Mouse (Mus musculus) intestine, embryonic 15.5 days (tissue): ENCODE measurements at regions not wholly inside any gene's neighbourhood (a gene's known extent, or its start where the extent isn't known, plus 50 kb on each side); places are given as distances from the start of the nearest gene placed in this dataset.

Source experiments
- ATAC-seq: fragments of 200-750 bp; cut with Nextera tagmentation; 2 replicates; pipeline ENCODE4 v1.8.0; 2017; ENCODE audit warnings: moderate TSS enrichment, moderate library complexity
- H3K27ac ChIP-seq: fragments of 300-500 bp; sonication (generic); 2 replicates; pipeline ENCODE4 v1.5.1; 2015; ENCODE audit warnings: mild to moderate bottlenecking, inconsistent platforms
- H3K27me3 ChIP-seq: fragments of 300-500 bp; sonication (generic); replicated peaks from 2 replicates; pipeline ENCODE4 v1.6.1; 2015; ENCODE audit warnings: inconsistent platforms
- H3K36me3 ChIP-seq: fragments of 300-500 bp; sonication (generic); 2 replicates; pipeline ENCODE4 v1.6.1; 2015; ENCODE audit warnings: inconsistent platforms
- H3K4me1 ChIP-seq: fragments of 300-500 bp; sonication (generic); replicated peaks from 2 replicates; pipeline ENCODE4 v1.6.1; 2015; ENCODE audit warnings: inconsistent platforms
- H3K4me2 ChIP-seq: fragments of 300-500 bp; sonication (generic); replicated peaks from 2 replicates; pipeline ENCODE4 v1.6.1; 2015; ENCODE audit warnings: mild to moderate bottlenecking, inconsistent platforms
- H3K4me3 ChIP-seq: fragments of 300-500 bp; sonication (generic); replicated peaks from 2 replicates; pipeline ENCODE4 v1.5.1; 2015; ENCODE audit warnings: inconsistent platforms
- H3K9ac ChIP-seq: fragments of 300-500 bp; sonication (generic); 2 replicates; pipeline ENCODE4 v1.6.1; 2015; ENCODE audit warnings: inconsistent platforms
- H3K9me3 ChIP-seq: fragments of 300-500 bp; sonication (generic); 2 replicates; pipeline ENCODE4 v1.6.1; 2016; ENCODE audit warnings: inconsistent platforms
- WGBS: fragments of 180-500 bp; shearing (Covaris S2); methylation state at CpG from one replicate; pipeline ENCODE4 v1.1.7; 2015; 5-methylcytosine and 5-hydroxymethylcytosine counted together

DNA sequence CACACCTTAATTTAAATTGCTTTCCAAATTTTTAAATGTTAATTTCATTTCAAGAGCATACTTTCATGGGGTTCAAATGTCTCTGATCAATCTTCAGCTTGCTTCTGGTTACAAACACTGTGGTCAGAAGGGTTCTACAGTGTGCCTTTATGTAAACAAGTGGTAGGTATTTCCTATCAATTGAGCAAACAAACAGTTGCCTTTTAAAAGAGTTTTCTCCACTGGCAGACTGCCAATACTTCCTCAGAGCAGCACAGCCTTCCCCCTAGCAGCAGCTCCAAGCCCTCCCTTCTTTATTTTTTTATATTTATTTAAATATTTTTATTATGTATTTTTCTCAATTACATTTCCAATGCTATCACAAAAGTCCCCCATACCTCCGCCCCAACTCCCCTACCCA is 977.8 kb downstream of the Fstl5 start:
- Histone ChIP-seq H3K36me3 (no peaks in the 10 kb centered on the region), H3K4me3 (no peak overlapping the region), H3K9ac (no peak overlapping the region), H3K4me2 (no peak overlapping the region), H3K4me1 (no peaks in the 10 kb centered on the region), H3K27ac (no peak overlapping the region), H3K27me3 (no peaks in the 10 kb centered on the region), H3K9me3 (no peaks in the 10 kb centered on the region)
- 94% methylated on average over 1 of the region's 1 CpGs for WGBS
- ATAC-seq = 0 out of 2 replicates have a peak, but pooled peaks have one; percentile 12

- Histone ChIP-seq H3K27ac (no peak overlapping the region), H3K27me3 (no peaks in the 10 kb centered on the region), H3K4me1 (no peaks in the 10 kb centered on the region), H3K9ac (no peak overlapping the region), H3K9me3 (no peaks in the 10 kb centered on the region), H3K4me2 (no peak overlapping the region), H3K4me3 (no peak overlapping the region), H3K36me3 (no peaks in the 10 kb centered on the region)
- ATAC-seq = no peak
These were observed 1001.0 kb downstream of the Fstl5 start for GRCm38 (mm10) chr3:77075055-77075454.

- WGBS = 78% methylated on average over 3 of the region's 3 CpGs
- Histone ChIP-seq H3K27me3 (no peaks in the 10 kb centered on the region), H3K27ac (no peak overlapping the region), H3K4me2 (no peak overlapping the region), H3K4me1 (no peaks in the 10 kb centered on the region), H3K4me3 (no peak overlapping the region), H3K9me3 (no peaks in the 10 kb centered on the region), H3K9ac (no peak overlapping the region), H3K36me3 (no peaks in the 10 kb centered on the region)
- ATAC-seq = no peak
These were observed 1017.7 kb downstream of the Fstl5 start for GRCm38 (mm10) chr3:77091812-77092211.

GRCm38 (mm10) chr3:77112969-77113368 is 1038.9 kb downstream of the Fstl5 start:
- H3K9me3 ChIP-seq = no peaks in the 10 kb centered on the region
- no peaks in the 10 kb centered on the region for H3K27me3 ChIP-seq
- WGBS = 45% methylated on average over 2 of the region's 2 CpGs
- H3K36me3 ChIP-seq = no peaks in the 10 kb centered on the region
- H3K27ac ChIP-seq = no peak overlapping the region
- no peak overlapping the region for H3K9ac ChIP-seq
- no peaks in the 10 kb centered on the region for H3K4me1 ChIP-seq
- H3K4me3 ChIP-seq = no peak overlapping the region
- no peak for ATAC-seq
- no peak overlapping the region for H3K4me2 ChIP-seq

DNA sequence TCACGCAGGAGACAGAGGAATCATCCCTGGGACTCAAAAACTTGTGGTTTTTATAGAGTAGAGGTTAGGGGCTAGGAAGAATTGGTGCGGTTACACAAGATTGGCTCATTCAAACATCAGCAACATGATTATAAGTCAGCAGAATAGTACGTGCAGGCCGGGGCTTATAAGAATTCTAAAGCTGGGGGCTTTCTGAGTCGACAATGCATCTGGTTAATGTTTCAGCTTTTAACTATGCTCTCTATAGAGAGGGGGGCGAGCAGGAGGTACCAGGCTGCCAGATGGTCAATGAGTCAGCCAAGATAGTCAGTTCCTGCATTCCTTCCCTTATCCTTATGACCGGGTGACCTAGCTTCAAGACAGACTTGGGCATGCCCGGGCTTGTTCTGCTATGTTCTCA is 1046.5 kb downstream of the Fstl5 start:
- Histone ChIP-seq H3K4me3 (no peak overlapping the region), H3K4me2 (no peak overlapping the region), H3K27me3 (no peaks in the 10 kb centered on the region), H3K9ac (no peak overlapping the region), H3K4me1 (no peaks in the 10 kb centered on the region), H3K36me3 (no peaks in the 10 kb centered on the region), H3K9me3 (no peaks in the 10 kb centered on the region), H3K27ac (no peak overlapping the region)
- ATAC-seq = no peak
- 85% methylated on average over 8 of the region's 8 CpGs for WGBS

GRCm38 (mm10) chr3:77151636-77152035 is 1077.6 kb downstream of the Fstl5 start:
- Histone ChIP-seq H3K27ac (no peak overlapping the region), H3K36me3 (no peaks in the 10 kb centered on the region), H3K4me1 (no peaks in the 10 kb centered on the region), H3K9me3 (no peaks in the 10 kb centered on the region), H3K27me3 (no peaks in the 10 kb centered on the region), H3K9ac (no peak overlapping the region), H3K4me2 (no peak overlapping the region), H3K4me3 (no peak overlapping the region)
- WGBS = 79% methylated on average over 1 of the region's 1 CpGs
- no peak for ATAC-seq

DNA sequence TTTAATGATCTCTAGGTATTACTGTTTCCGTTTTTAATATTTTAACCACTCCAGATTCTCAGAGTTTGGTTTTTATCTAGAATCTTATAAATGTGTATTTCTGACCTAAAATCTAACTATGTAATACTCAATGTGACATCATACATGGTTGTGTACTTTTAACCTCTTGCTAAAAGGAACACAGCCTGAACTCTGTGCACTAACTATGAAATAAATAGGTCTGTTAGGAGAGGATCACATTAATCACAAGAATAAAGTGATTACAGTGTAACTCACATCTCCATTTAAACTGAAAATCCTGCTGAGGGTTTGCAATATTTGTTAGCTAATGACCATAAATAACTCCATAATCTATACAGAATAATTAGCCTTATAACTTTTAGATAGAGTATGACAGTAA is 1123.8 kb downstream of the Fstl5 start:
- Histone ChIP-seq H3K9ac (no peak overlapping the region), H3K27me3 (no peaks in the 10 kb centered on the region), H3K4me2 (no peak overlapping the region), H3K36me3 (no peaks in the 10 kb centered on the region), H3K27ac (no peak overlapping the region), H3K4me1 (no peaks in the 10 kb centered on the region), H3K9me3 (no peaks in the 10 kb centered on the region), H3K4me3 (no peak overlapping the region)
- 67% methylated on average over 1 of the region's 1 CpGs for WGBS
- ATAC-seq = no peak

GRCm38 (mm10) chr3:77198265-77198664 is 1124.2 kb downstream of the Fstl5 start:
- Histone ChIP-seq H3K36me3 (no peaks in the 10 kb centered on the region), H3K4me3 (no peak overlapping the region), H3K9ac (no peak overlapping the region), H3K4me2 (no peak overlapping the region), H3K9me3 (no peaks in the 10 kb centered on the region), H3K4me1 (no peaks in the 10 kb centered on the region), H3K27ac (no peak overlapping the region), H3K27me3 (no peaks in the 10 kb centered on the region)
- whole genome bisulfite sequencing = 60% methylated on average over 2 of the region's 2 CpGs
- ATAC-seq = no peak

DNA sequence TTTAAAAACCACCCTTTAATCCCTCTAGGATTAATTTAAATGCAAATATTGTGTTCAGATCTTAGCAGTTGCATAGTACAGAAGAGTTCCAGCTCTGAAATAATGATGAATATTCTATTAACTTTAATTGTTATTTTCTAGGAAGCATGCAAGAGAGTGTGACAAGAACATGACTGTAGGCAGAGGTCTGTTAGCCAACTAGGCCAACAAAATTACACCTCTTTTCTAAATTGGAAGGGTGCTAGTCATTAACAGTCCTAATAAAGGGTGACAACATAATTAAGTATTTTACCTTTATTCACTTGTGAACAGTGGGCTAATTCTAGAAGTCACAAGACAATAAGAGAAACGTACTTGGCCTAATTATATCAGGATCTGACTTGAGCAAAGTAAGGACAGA is 1151.9 kb downstream of the Fstl5 start:
- Histone ChIP-seq H3K9ac (no peak overlapping the region), H3K4me2 (no peak overlapping the region), H3K27me3 (no peaks in the 10 kb centered on the region), H3K36me3 (no peaks in the 10 kb centered on the region), H3K4me1 (no peaks in the 10 kb centered on the region), H3K4me3 (no peak overlapping the region), H3K9me3 (no peaks in the 10 kb centered on the region), H3K27ac (no peak overlapping the region)
- ATAC-seq = no peak
- WGBS = 56% methylated on average over 1 of the region's 1 CpGs
